In the genomic region with DNA sequence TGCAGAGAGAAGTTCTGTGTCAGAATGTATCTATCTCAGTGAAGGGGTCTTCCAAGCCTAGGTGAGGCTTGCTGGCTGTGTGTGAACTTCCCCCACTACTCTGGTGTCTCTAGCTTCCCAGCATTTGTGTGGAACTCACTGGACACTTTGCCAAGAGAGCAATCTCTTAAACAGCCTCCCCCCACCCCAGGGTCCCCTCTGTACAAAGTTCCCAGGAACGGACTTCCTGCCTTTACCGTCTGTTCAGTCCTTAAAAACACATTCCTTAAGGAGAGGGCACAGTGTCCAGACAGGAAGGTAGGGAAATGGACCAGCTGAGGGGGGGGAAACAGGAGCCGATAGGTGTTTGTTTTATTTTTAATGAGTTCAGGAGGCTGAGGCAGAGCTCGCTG, we compare ENCODE assay signal across 10 mouse cellular contexts. TPM values are rescaled to one million over a fixed set of nuclear protein-coding genes. Genes with fewer than 3 reads are reported as not detected.
DNase-seq lines count a peak whose midpoint lies in the region; ATAC-seq and TF ChIP-seq lines count a peak whose summit lies in the region.
"Had no signal": no experiment of that assay in that cellular context is flagged by ENCODE, and none has a peak within 500 bp of the region (broad histone marks: within the 10 kb centered on the region; RNA-seq: fewer than 3 reads in every experiment).

No protein-coding gene starts in this region.

- H3K9me3 ChIP-seq in heart, embryonic 11.5 days (replicated peaks; ENCODE audit: control insufficient read depth, low read length): no peaks in the 10 kb centered on the region
- H3K9me3 ChIP-seq in lung, embryonic 15.5 days: no peaks in the 10 kb centered on the region
- H3K9me3 ChIP-seq in hindbrain, postnatal 0 days (ENCODE audit: low read length): no peaks in the 10 kb centered on the region
- no peaks in the 10 kb centered on the region for H3K9me3 ChIP-seq in midbrain, postnatal 0 days (ENCODE audit: low read length)

- no peaks in the 10 kb centered on the region for H3K36me3 ChIP-seq in heart, embryonic 11.5 days (ENCODE audit: control insufficient read depth, insufficient read depth, low read length)
- H3K36me3 ChIP-seq in lung, embryonic 15.5 days: no peaks in the 10 kb centered on the region
- no peaks in the 10 kb centered on the region for H3K36me3 ChIP-seq in hindbrain, postnatal 0 days (ENCODE audit: insufficient read depth, low read length)
- H3K36me3 ChIP-seq in midbrain, postnatal 0 days (ENCODE audit: insufficient read depth, low read length): no peaks in the 10 kb centered on the region

- intact Hi-C loops in heart, postnatal 14 days (cut with DNase I): loop anchor here (2.0 kb wide), 1 partner anchor 17 kb away; no protein-coding TSS in a partner anchor

- H3K27me3 ChIP-seq in heart, embryonic 11.5 days (ENCODE audit: control insufficient read depth, insufficient read depth, low read length): peaks cover 18% of the 10 kb centered on the region
- H3K27me3 ChIP-seq in lung, embryonic 15.5 days: peaks cover 38% of the 10 kb centered on the region
- no peaks in the 10 kb centered on the region for H3K27me3 ChIP-seq in hindbrain, postnatal 0 days (ENCODE audit: insufficient read depth, low read length)
- no peaks in the 10 kb centered on the region for H3K27me3 ChIP-seq in midbrain, postnatal 0 days (ENCODE audit: insufficient read depth, low read length)

- ATAC-seq in heart, embryonic 11.5 days (replicated peaks; ENCODE audit: insufficient number of reproducible peaks, low FRiP score, low TSS enrichment): no peak
- ATAC-seq in lung, embryonic 15.5 days (ENCODE audit: borderline replicate concordance, extremely low read depth, low FRiP score, low TSS enrichment): peak; percentile 43; the same call in 1 of the 2 replicates
- no peak for ATAC-seq in hindbrain, postnatal 0 days
- ATAC-seq in midbrain, postnatal 0 days (ENCODE audit: low FRiP score): no peak

- WGBS in heart, embryonic 11.5 days (ENCODE audit: insufficient replicate concordance): 47% methylated on average over 4 of the region's 4 CpGs
- WGBS in lung, embryonic 15.5 days: 14% methylated on average over 4 of the region's 4 CpGs
- 67% methylated on average over 4 of the region's 4 CpGs for WGBS in hindbrain, postnatal 0 days
- WGBS in midbrain, postnatal 0 days: 60% methylated on average over 4 of the region's 4 CpGs

- no peak overlapping the region for H3K4me2 ChIP-seq in heart, embryonic 11.5 days
- peak overlapping the region; percentile 91; the same call in 1 of the 2 replicates for H3K4me2 ChIP-seq in lung, embryonic 15.5 days
- H3K4me2 ChIP-seq in hindbrain, postnatal 0 days (ENCODE audit: low read depth, low read length): peak overlapping the region; percentile 88; the same call in 1 of the 2 replicates
- peak overlapping the region; percentile 10 for H3K4me2 ChIP-seq in midbrain, postnatal 0 days (ENCODE audit: low read depth, low read length, poor library complexity, severe bottlenecking)

- H3K27ac ChIP-seq in heart, embryonic 11.5 days (ENCODE audit: low read depth, low read length): peak overlapping the region; percentile 46
- peak overlapping the region; percentile 65 for H3K27ac ChIP-seq in lung, embryonic 15.5 days
- no peak overlapping the region for H3K27ac ChIP-seq in hindbrain, postnatal 0 days
- H3K27ac ChIP-seq in midbrain, postnatal 0 days (ENCODE audit: low read depth, low read length): peak overlapping the region; percentile 2; the same call in 1 of the 2 replicates

- no peak for TF ChIP-seq CTCF in hindbrain, postnatal 0 days (IDR thresholded peaks at IDR 0.05; ENCODE audit: low read depth)
- TF ChIP-seq CTCF in midbrain, postnatal 0 days (IDR thresholded peaks at IDR 0.05): no peak

- H3K9ac ChIP-seq in heart, embryonic 11.5 days (ENCODE audit: low read depth, low read length): no peak overlapping the region
- no peak overlapping the region for H3K9ac ChIP-seq in lung, embryonic 15.5 days
- H3K9ac ChIP-seq in hindbrain, postnatal 0 days (replicated peaks; ENCODE audit: low read length): no peak overlapping the region
- no peak overlapping the region for H3K9ac ChIP-seq in midbrain, postnatal 0 days (replicated peaks; ENCODE audit: low read length, poor library complexity, severe bottlenecking)

- DNase-seq in heart, postnatal 14 days: no peak
- DNase-seq in lung, adult 18-20 months: no peak
- no peak for DNase-seq in hindbrain, postnatal 0 days (ENCODE audit: low spot score)
- DNase-seq in midbrain, postnatal 0 days (ENCODE audit: low spot score): no peak
- DNase-seq in right cerebral cortex, adult 18-20 months: no peak
- DNase-seq in embryo, embryonic 10 days (ENCODE audit: low spot score): no peak
- DNase-seq: cerebellum, adult 11-12 months; layer of hippocampus, postnatal 36 days had no signal

- no peak overlapping the region for H3K4me3 ChIP-seq in heart, embryonic 11.5 days (ENCODE audit: low read depth, low read length)
- H3K4me3 ChIP-seq in lung, embryonic 15.5 days: no peak overlapping the region
- no peak overlapping the region for H3K4me3 ChIP-seq in hindbrain, postnatal 0 days (ENCODE audit: low read length)
- no peak overlapping the region for H3K4me3 ChIP-seq in midbrain, postnatal 0 days (ENCODE audit: low read depth, low read length)

- H3K4me1 ChIP-seq in heart, embryonic 11.5 days (ENCODE audit: control insufficient read depth, insufficient read depth, low read length): peaks cover 20% of the 10 kb centered on the region
- H3K4me1 ChIP-seq in lung, embryonic 15.5 days: peaks cover 23% of the 10 kb centered on the region
- peaks cover 11% of the 10 kb centered on the region for H3K4me1 ChIP-seq in hindbrain, postnatal 0 days (ENCODE audit: insufficient read depth, low read length)
- H3K4me1 ChIP-seq in midbrain, postnatal 0 days (ENCODE audit: insufficient read depth, low read length): 0 out of 2 replicates have a peak, but pooled peaks cover 13% of the 10 kb centered on the region

RNA-seq across cellular contexts. Expression of a gene that starts 2.7 kb away (rescaled TPM):
- 4.6 and 6.4 TPM in 2 replicates for polyA plus RNA-seq in heart, embryonic 11.5 days (2014; fragmentation: Nextera tagmentation; extraction: Ambion mirVana)
- 10 to 100 TPM; 11.0 to 13.5 TPM for total RNA-seq in heart, postnatal 14 days (2021)
- 10.9 and 12.2 TPM in 2 replicates for polyA plus RNA-seq in lung, embryonic 15.5 days (2015; fragmentation: Nextera tagmentation; extraction: Ambion mirVana)
- total RNA-seq in hindbrain, postnatal 0 days (2014; rRNA removed): 34.9 and 40.7 TPM in 2 replicates
- 17.4 and 18.9 TPM in 2 replicates for polyA plus RNA-seq in hindbrain, postnatal 0 days (2015; fragmentation: Nextera tagmentation; extraction: Ambion mirVana)
- total RNA-seq in midbrain, postnatal 0 days (2014; rRNA removed): 29.2 and 38.7 TPM in 2 replicates
- 19.6 and 20.7 TPM in 2 replicates for polyA plus RNA-seq in midbrain, postnatal 0 days (2015; fragmentation: Nextera tagmentation; extraction: Ambion mirVana)
